Mouse (Mus musculus) neural tube, embryonic 15.5 days (tissue): Measurements from ENCODE around the gene Kdm4b. TPM values are rescaled to one million over a fixed set of nuclear protein-coding genes. Genes with fewer than 3 reads are reported as not detected.

Experiments
- ATAC-seq: fragments of 200-750 bp; cut with Nextera tagmentation; 2 replicates; pipeline ENCODE4 v1.8.0; 2017; ENCODE audit warnings: mild to moderate bottlenecking, moderate TSS enrichment, moderate library complexity; ENCODE audit not compliant: low FRiP score
- H3K27ac ChIP-seq: fragments of 300-500 bp; sonication (generic); replicated peaks from 2 replicates; pipeline ENCODE4 v1.5.1; 2015; ENCODE audit warnings: mild to moderate bottlenecking, inconsistent platforms
- H3K27me3 ChIP-seq: fragments of 300-500 bp; sonication (generic); replicated peaks from 2 replicates; pipeline ENCODE4 v1.6.1; 2015; ENCODE audit warnings: inconsistent platforms
- H3K36me3 ChIP-seq: fragments of 300-500 bp; sonication (generic); 2 replicates; pipeline ENCODE4 v1.6.1; 2015; ENCODE audit warnings: inconsistent platforms
- H3K4me1 ChIP-seq: fragments of 300-500 bp; sonication (generic); 2 replicates; pipeline ENCODE4 v1.6.1; 2015; ENCODE audit warnings: inconsistent platforms
- H3K4me2 ChIP-seq: fragments of 300-500 bp; sonication (generic); 2 replicates; pipeline ENCODE4 v1.6.1; 2015; ENCODE audit warnings: inconsistent platforms, mild to moderate bottlenecking, moderate library complexity
- H3K4me3 ChIP-seq: fragments of 300-500 bp; sonication (generic); replicated peaks from 2 replicates; pipeline ENCODE4 v1.5.1; 2015; ENCODE audit warnings: mild to moderate bottlenecking, inconsistent platforms
- H3K9ac ChIP-seq: fragments of 300-500 bp; sonication (generic); replicated peaks from 2 replicates; pipeline ENCODE4 v1.6.1; 2015; ENCODE audit warnings: mild to moderate bottlenecking, inconsistent platforms
- H3K9me3 ChIP-seq: fragments of 300-500 bp; sonication (generic); replicated peaks from 2 replicates; pipeline ENCODE4 v1.6.1; 2016; ENCODE audit warnings: inconsistent platforms
- WGBS: fragments of 180-500 bp; shearing (Covaris S2); methylation state at CpG from one replicate; pipeline ENCODE4 v1.1.7; 2015; ENCODE audit warnings: mixed read lengths; 5-methylcytosine and 5-hydroxymethylcytosine counted together
- polyA plus RNA-seq: library from polyadenylated mRNA; unstranded; fragments of >200 nt; fragmentation: Nextera tagmentation; extraction: Ambion mirVana; gene quantifications from 2 replicates; pipeline ENCODE4 v1.2.1, GENCODE M21; 2015

Gene Kdm4b
- polyA plus RNA-seq, 1 experiment from 2014 or later, result 65.2 TPM

GRCm38 (mm10) chr17:56401051-56401521 is 75.2 kb downstream of the Kdm4b start:
- Histone ChIP-seq H3K9ac (no peak overlapping the region), H3K4me3 (no peak overlapping the region), H3K4me1 (peaks cover 3% of the 10 kb centered on the region; the same call in 1 of the 2 replicates), H3K36me3 (peaks cover 88% of the 10 kb centered on the region), H3K27me3 (no peaks in the 10 kb centered on the region), H3K4me2 (no peak overlapping the region), H3K27ac (no peak overlapping the region), H3K9me3 (no peaks in the 10 kb centered on the region)
- no peak for ATAC-seq
- WGBS, result 96% methylated on average over 4 of the region's 4 CpGs

- H3K27ac ChIP-seq, result 0 out of 2 replicates have a peak overlapping the region, but pooled peaks have one; percentile 58
- H3K4me3 ChIP-seq, result no peak overlapping the region
- H3K27me3 ChIP-seq, result no peaks in the 10 kb centered on the region
- WGBS, result 98% methylated on average over 3 of the region's 3 CpGs
- no peaks in the 10 kb centered on the region for H3K9me3 ChIP-seq
- peaks cover 47% of the 10 kb centered on the region for H3K36me3 ChIP-seq
- ATAC-seq, result no peak
- no peak overlapping the region for H3K4me2 ChIP-seq
- no peak overlapping the region for H3K9ac ChIP-seq
- H3K4me1 ChIP-seq, result peaks cover 35% of the 10 kb centered on the region
Observed at GRCm38 (mm10) chr17:56405341-56405740, 79.5 kb downstream of the Kdm4b start.

DNA sequence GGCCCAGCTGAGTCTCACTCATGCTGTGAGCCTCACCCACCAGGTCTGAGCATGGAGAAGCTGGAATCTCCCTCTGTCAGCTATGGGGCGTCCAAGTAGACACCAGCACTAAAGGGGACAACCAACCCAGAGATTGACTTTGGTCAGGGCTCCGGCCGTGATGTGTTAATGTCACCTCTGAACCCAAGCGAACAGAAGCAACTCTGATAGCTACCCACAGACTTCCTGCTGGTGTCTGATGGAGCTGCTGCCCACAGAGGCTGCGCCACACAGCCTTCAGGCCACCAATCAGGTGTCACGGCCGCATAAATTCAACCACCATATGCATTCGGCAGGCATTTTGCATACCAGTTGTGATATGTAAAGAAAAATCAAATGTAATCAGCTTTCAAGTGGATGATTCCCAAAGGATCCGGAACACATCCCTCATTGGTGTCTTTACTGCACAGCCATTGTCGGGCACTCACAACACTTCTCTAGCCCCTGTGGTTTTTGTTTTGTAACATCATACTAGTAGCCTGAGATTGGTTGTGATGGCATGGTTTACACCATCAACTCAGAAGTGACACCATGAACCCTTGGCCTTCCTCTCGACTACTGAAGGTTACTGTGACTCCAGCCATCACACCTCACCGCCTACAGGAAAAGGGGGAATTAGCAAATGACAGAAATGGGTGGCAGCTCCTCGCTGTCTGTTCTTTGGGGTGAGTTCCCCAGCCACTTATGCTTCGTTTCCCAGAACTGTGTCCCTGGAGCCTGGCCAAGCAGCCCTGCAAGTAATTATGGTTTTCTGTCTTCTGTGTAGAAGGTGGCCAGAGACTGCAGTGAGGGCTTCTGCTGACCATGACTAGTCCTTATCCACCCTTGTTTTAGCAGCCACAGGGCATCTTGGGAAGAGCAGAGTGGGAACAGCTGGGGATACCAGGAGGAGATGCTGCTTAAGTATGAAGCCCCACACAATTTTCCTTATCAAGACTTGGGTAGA is 80.3 kb downstream of the Kdm4b start:
- ATAC-seq, result no peak
- no peaks in the 10 kb centered on the region for H3K27me3 ChIP-seq
- no peaks in the 10 kb centered on the region for H3K9me3 ChIP-seq
- no peak overlapping the region for H3K9ac ChIP-seq
- no peak overlapping the region for H3K4me3 ChIP-seq
- H3K27ac ChIP-seq, result peak overlapping the region; percentile 58
- H3K4me2 ChIP-seq, result no peak overlapping the region
- H3K36me3 ChIP-seq, result peaks cover 45% of the 10 kb centered on the region
- WGBS, result 74% methylated on average over 14 of the region's 14 CpGs
- H3K4me1 ChIP-seq, result peaks cover 35% of the 10 kb centered on the region

GRCm38 (mm10) chr17:56406878-56407277 is 81.0 kb downstream of the Kdm4b start:
- peaks cover 45% of the 10 kb centered on the region for H3K36me3 ChIP-seq

DNA sequence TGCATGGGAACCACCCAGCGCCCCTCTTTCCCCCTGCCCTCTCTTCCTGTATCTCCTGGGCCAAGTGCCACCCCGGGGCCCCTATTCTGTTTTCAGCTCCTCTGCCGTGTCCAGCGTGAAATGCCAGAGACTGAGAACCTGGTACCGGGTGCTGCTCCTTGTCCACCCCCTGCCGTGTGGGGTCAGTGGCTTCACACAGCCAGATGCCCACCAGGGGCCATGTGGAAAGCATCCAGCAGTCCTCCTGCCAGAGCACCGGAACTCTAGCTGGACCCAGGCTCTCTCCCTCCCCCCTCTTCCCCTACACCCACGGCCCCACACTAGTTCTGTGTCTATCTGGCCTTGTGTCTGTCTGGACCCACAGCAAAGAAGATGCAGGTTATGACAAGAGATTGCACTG is 81.5 kb downstream of the Kdm4b start:
- H3K27ac ChIP-seq, result peak overlapping the region; percentile 60
- no peaks in the 10 kb centered on the region for H3K9me3 ChIP-seq
- H3K4me3 ChIP-seq, result no peak overlapping the region
- H3K4me2 ChIP-seq, result no peak overlapping the region
- H3K9ac ChIP-seq, result no peak overlapping the region
- H3K27me3 ChIP-seq, result no peaks in the 10 kb centered on the region
- H3K36me3 ChIP-seq, result peaks cover 45% of the 10 kb centered on the region
- no peak for ATAC-seq
- 48% methylated on average over 8 of the region's 8 CpGs for WGBS
- H3K4me1 ChIP-seq, result peaks cover 35% of the 10 kb centered on the region

More at GRCm38 (mm10) chr17:56406878-56407277, 81.0 kb downstream of the Kdm4b start:
- 45% methylated on average over 4 of the region's 4 CpGs for WGBS
- no peak overlapping the region for H3K4me3 ChIP-seq
- H3K9me3 ChIP-seq, result no peaks in the 10 kb centered on the region
- no peaks in the 10 kb centered on the region for H3K27me3 ChIP-seq
- peaks cover 35% of the 10 kb centered on the region for H3K4me1 ChIP-seq
- ATAC-seq, result 0 out of 2 replicates have a peak, but pooled peaks have one; percentile 3
- H3K27ac ChIP-seq, result peak overlapping the region; percentile 58
- H3K9ac ChIP-seq, result no peak overlapping the region
- no peak overlapping the region for H3K4me2 ChIP-seq

GRCm38 (mm10) chr17:56408965-56409625 is 83.2 kb downstream of the Kdm4b start:
- H3K9ac ChIP-seq, result no peak overlapping the region
- H3K9me3 ChIP-seq, result no peaks in the 10 kb centered on the region
- H3K4me3 ChIP-seq, result no peak overlapping the region
- ATAC-seq, result peak; percentile 7; the same call in 1 of the 2 replicates
- 34% methylated on average over 13 of the region's 13 CpGs for WGBS
- no peaks in the 10 kb centered on the region for H3K27me3 ChIP-seq
- H3K36me3 ChIP-seq, result peaks cover 46% of the 10 kb centered on the region
- no peak overlapping the region for H3K4me2 ChIP-seq
- H3K4me1 ChIP-seq, result peaks cover 35% of the 10 kb centered on the region
- peak overlapping the region; percentile 45; the same call in 1 of the 2 replicates for H3K27ac ChIP-seq

DNA sequence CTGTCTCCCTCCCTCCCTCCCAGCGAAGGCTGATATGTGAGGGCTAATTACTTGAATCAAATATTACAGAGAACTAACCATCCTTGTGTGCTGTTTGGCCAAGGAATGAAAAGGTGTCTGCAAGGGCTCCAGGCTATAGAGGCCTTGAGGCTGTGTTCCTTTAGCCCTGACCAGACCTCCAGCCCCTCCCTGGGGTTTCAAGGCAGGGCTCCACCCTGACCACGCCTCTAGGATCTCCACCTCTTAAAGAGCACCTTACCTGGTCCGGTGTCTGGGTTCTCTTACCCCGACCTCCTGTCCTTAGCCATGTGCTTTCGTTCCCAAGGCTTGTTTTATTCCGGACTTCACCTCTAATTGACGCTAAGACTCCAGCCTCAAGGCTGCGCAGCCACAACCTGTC is 83.9 kb downstream of the Kdm4b start:
- H3K4me1 ChIP-seq, result peaks cover 35% of the 10 kb centered on the region
- ATAC-seq, result peak; percentile 19; the same call in 1 of the 2 replicates
- H3K4me3 ChIP-seq, result no peak overlapping the region

DNA sequence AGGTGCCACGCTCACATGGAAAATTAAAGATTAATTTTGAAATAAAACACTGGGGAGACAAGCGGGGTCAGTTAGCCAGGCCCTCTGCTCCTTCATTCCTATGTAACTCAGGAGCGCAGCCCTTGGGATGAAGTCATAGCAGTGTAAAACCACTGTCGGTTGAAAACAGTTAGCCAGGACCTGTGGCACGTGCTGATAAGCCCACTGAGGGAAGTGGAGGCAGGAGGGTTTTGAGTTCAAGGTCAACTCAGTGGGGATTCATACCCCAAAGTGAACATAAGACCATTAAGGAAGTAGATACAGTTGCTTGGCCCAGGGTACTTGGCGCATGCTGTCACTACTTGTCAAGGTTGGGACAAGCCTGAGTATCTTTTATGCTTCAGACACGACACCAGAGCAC is 85.6 kb downstream of the Kdm4b start:
- Histone ChIP-seq H3K4me3 (no peak overlapping the region), H3K27me3 (no peaks in the 10 kb centered on the region), H3K36me3 (peaks cover 58% of the 10 kb centered on the region), H3K9ac (no peak overlapping the region), H3K4me2 (no peak overlapping the region), H3K27ac (no peak overlapping the region), H3K4me1 (peaks cover 29% of the 10 kb centered on the region), H3K9me3 (no peaks in the 10 kb centered on the region)
- WGBS, result 97% methylated on average over 7 of the region's 7 CpGs
- no peak for ATAC-seq

More for the DNA sequence above, 83.9 kb downstream of the Kdm4b start:
- H3K4me2 ChIP-seq, result no peak overlapping the region
- H3K9ac ChIP-seq, result no peak overlapping the region
- no peaks in the 10 kb centered on the region for H3K9me3 ChIP-seq
- peaks cover 49% of the 10 kb centered on the region for H3K36me3 ChIP-seq
- peak overlapping the region; percentile 45 for H3K27ac ChIP-seq
- WGBS, result 40% methylated on average over 8 of the region's 8 CpGs
- no peaks in the 10 kb centered on the region for H3K27me3 ChIP-seq

- no peak overlapping the region for H3K4me3 ChIP-seq
- H3K4me2 ChIP-seq, result no peak overlapping the region
- H3K36me3 ChIP-seq, result peaks cover 75% of the 10 kb centered on the region
- ATAC-seq, result no peak
- no peaks in the 10 kb centered on the region for H3K9me3 ChIP-seq
- H3K4me1 ChIP-seq, result peaks cover 14% of the 10 kb centered on the region
- WGBS, result 87% methylated on average over 13 of the region's 13 CpGs
- no peaks in the 10 kb centered on the region for H3K27me3 ChIP-seq
- H3K27ac ChIP-seq, result no peak overlapping the region
- H3K9ac ChIP-seq, result no peak overlapping the region
Observed at GRCm38 (mm10) chr17:56413113-56413512, 87.3 kb downstream of the Kdm4b start.

GRCm38 (mm10) chr17:56414785-56415184 is 88.9 kb downstream of the Kdm4b start:
- Histone ChIP-seq H3K4me1 (peaks cover 5% of the 10 kb centered on the region), H3K4me3 (no peak overlapping the region), H3K27me3 (no peaks in the 10 kb centered on the region), H3K9me3 (no peaks in the 10 kb centered on the region), H3K9ac (no peak overlapping the region), H3K27ac (no peak overlapping the region), H3K4me2 (no peak overlapping the region), H3K36me3 (peaks cover 92% of the 10 kb centered on the region)
- ATAC-seq, result no peak
- WGBS, result 97% methylated on average over 9 of the region's 9 CpGs

- Histone ChIP-seq H3K4me3 (no peak overlapping the region), H3K9me3 (no peaks in the 10 kb centered on the region), H3K4me1 (no peaks in the 10 kb centered on the region), H3K4me2 (no peak overlapping the region), H3K27ac (no peak overlapping the region), H3K9ac (no peak overlapping the region), H3K36me3 (peaks cover 97% of the 10 kb centered on the region), H3K27me3 (no peaks in the 10 kb centered on the region)
- 68% methylated on average over 12 of the region's 12 CpGs for WGBS
- ATAC-seq, result no peak
Observed at GRCm38 (mm10) chr17:56418304-56418703, 92.4 kb downstream of the Kdm4b start.
